Mouse (Mus musculus) stomach, postnatal 0 days (tissue): ENCODE measurements around the gene Vav3. TPM values are rescaled to one million over a fixed set of nuclear protein-coding genes. Genes with fewer than 3 reads are reported as not detected.
A peak's percentile ranks its signal among the peaks of the same experiment; 100 is the strongest.

Source experiments
- ATAC-seq: fragments of 200-750 bp; cut with Nextera tagmentation; 2 replicates; pipeline ENCODE4 v1.8.0; 2017; ENCODE audit not compliant: low FRiP score, low TSS enrichment
- DNase-seq: peaks from one replicate; pipeline ENCODE4 v3.0.0-alpha.2; 2016; ENCODE audit warnings: low spot score
- H3K27ac ChIP-seq: fragments of 300-500 bp; sonication (generic); replicated peaks from 2 replicates; pipeline ENCODE4 v1.5.1; 2014; ENCODE audit warnings: mild to moderate bottlenecking, control low read depth
- H3K27me3 ChIP-seq: fragments of 300-500 bp; sonication (generic); 2 replicates; pipeline ENCODE4 v1.6.1; 2014; ENCODE audit warnings: low read length; ENCODE audit not compliant: control insufficient read depth, insufficient read depth
- H3K36me3 ChIP-seq: fragments of 300-500 bp; sonication (generic); 2 replicates; pipeline ENCODE4 v1.6.1; 2014; ENCODE audit warnings: low read length, mixed read lengths; ENCODE audit not compliant: control insufficient read depth, insufficient read depth
- H3K4me1 ChIP-seq: fragments of 300-500 bp; sonication (generic); replicated peaks from 2 replicates; pipeline ENCODE4 v1.6.1; 2014; ENCODE audit warnings: antibody characterized with exemption; ENCODE audit not compliant: control insufficient read depth, insufficient read depth
- H3K4me2 ChIP-seq: fragments of 300-500 bp; sonication (generic); replicated peaks from 2 replicates; pipeline ENCODE4 v1.6.1; 2014; ENCODE audit warnings: low read depth, mild to moderate bottlenecking, control low read depth, moderate library complexity
- H3K4me3 ChIP-seq: fragments of 300-500 bp; sonication (generic); 2 replicates; pipeline ENCODE4 v1.5.1; 2014; ENCODE audit warnings: low read depth, low read length, control low read depth
- H3K9ac ChIP-seq: fragments of 300-500 bp; sonication (generic); 2 replicates; pipeline ENCODE4 v1.6.1; 2014; ENCODE audit warnings: mild to moderate bottlenecking, low read length, control low read depth, mixed read lengths
- H3K9me3 ChIP-seq: fragments of 300-500 bp; sonication (generic); 2 replicates; pipeline ENCODE4 v1.6.1; 2016; ENCODE audit warnings: low read length; ENCODE audit not compliant: control insufficient read depth
- CTCF ChIP-seq: IDR thresholded peaks from 2 replicates; pipeline ENCODE4 v1.5.1; 2016; ENCODE audit warnings: antibody characterized with exemption, low read depth, mild to moderate bottlenecking, moderate library complexity
- EP300 ChIP-seq: optimal IDR thresholded peaks from 2 replicates; pipeline ENCODE3; 2016; ENCODE audit warnings: antibody characterized with exemption
- WGBS: fragments of 180-500 bp; shearing (Covaris S2); extraction: QIAGEN DNeasy Blood & Tissue Kit; methylation state at CpG from one replicate; pipeline ENCODE4 v1.1.7; 2014; 5-methylcytosine and 5-hydroxymethylcytosine counted together
- polyA plus RNA-seq: library from polyadenylated mRNA; unstranded; fragments of >200 nt; fragmentation: Nextera tagmentation; extraction: Ambion mirVana; gene quantifications from 2 replicates; pipeline ENCODE4 v1.2.1, GENCODE M21; 2015

The Vav3 gene
- polyA plus RNA-seq, 1 experiment from 2014 or later = 20.2 TPM

GRCm38 (mm10) chr3:109522115-109522514 lies 181.7 kb downstream of the Vav3 start:
- ATAC-seq (no peak), DNase-seq (no peak)
- Histone ChIP-seq H3K9me3 (no peaks in the 10 kb centered on the region), H3K27ac (no peak overlapping the region), H3K4me2 (no peak overlapping the region), H3K36me3 (no peaks in the 10 kb centered on the region), H3K9ac (no peak overlapping the region), H3K4me1 (no peaks in the 10 kb centered on the region), H3K27me3 (no peaks in the 10 kb centered on the region), H3K4me3 (no peak overlapping the region)
- 62% methylated on average over 7 of the region's 7 CpGs for WGBS
- TF ChIP-seq CTCF (no peak), EP300 (no peak)

- no peak for ATAC-seq
- Histone ChIP-seq H3K9me3 (no peaks in the 10 kb centered on the region), H3K27me3 (no peaks in the 10 kb centered on the region), H3K36me3 (no peaks in the 10 kb centered on the region), H3K27ac (no peak overlapping the region), H3K9ac (no peak overlapping the region), H3K4me1 (no peaks in the 10 kb centered on the region), H3K4me3 (no peak overlapping the region), H3K4me2 (no peak overlapping the region)
- WGBS = 86% methylated on average over 12 of the region's 12 CpGs
- no peak for DNase-seq
- TF ChIP-seq CTCF (no peak), EP300 (no peak)
Measured at GRCm38 (mm10) chr3:109525825-109526224, 185.4 kb downstream of the Vav3 start.

- WGBS = 5% methylated on average over 4 of the region's 4 CpGs
- no peak overlapping the region for H3K9ac ChIP-seq
- no peak overlapping the region for H3K4me3 ChIP-seq
- no peaks in the 10 kb centered on the region for H3K4me1 ChIP-seq
- H3K9me3 ChIP-seq = no peaks in the 10 kb centered on the region
- H3K27ac ChIP-seq = no peak overlapping the region
- ATAC-seq = no peak; the same call in 1 of the 2 replicates
- H3K4me2 ChIP-seq = no peak overlapping the region
- no peaks in the 10 kb centered on the region for H3K36me3 ChIP-seq
- no peaks in the 10 kb centered on the region for H3K27me3 ChIP-seq
- peak; percentile 88 for TF ChIP-seq CTCF
- no peak for TF ChIP-seq EP300
- DNase-seq = peak; percentile 86
Measured at GRCm38 (mm10) chr3:109526246-109526645, 185.8 kb downstream of the Vav3 start.

- Histone ChIP-seq H3K36me3 (no peaks in the 10 kb centered on the region), H3K4me1 (no peaks in the 10 kb centered on the region), H3K4me2 (no peak overlapping the region), H3K27ac (no peak overlapping the region), H3K9ac (no peak overlapping the region), H3K27me3 (no peaks in the 10 kb centered on the region), H3K4me3 (no peak overlapping the region), H3K9me3 (no peaks in the 10 kb centered on the region)
- ATAC-seq (no peak), DNase-seq (no peak)
- WGBS = 48% methylated on average over 8 of the region's 8 CpGs
- no peak for TF ChIP-seq CTCF
- no peak for TF ChIP-seq EP300
Measured at GRCm38 (mm10) chr3:109526651-109527050, 186.2 kb downstream of the Vav3 start.

GRCm38 (mm10) chr3:109528688-109529087 lies 188.2 kb downstream of the Vav3 start:
- TF ChIP-seq CTCF = peak; percentile 54
- no peak for TF ChIP-seq EP300
- WGBS = 82% methylated on average over 4 of the region's 4 CpGs
- no peak overlapping the region for H3K9ac ChIP-seq
- ATAC-seq (no peak), DNase-seq (no peak)
- H3K4me1 ChIP-seq = no peaks in the 10 kb centered on the region
- no peaks in the 10 kb centered on the region for H3K9me3 ChIP-seq
- H3K36me3 ChIP-seq = no peaks in the 10 kb centered on the region
- no peaks in the 10 kb centered on the region for H3K27me3 ChIP-seq
- no peak overlapping the region for H3K4me3 ChIP-seq
- H3K4me2 ChIP-seq = no peak overlapping the region
- no peak overlapping the region for H3K27ac ChIP-seq

GRCm38 (mm10) chr3:109537686-109538085 lies 197.2 kb downstream of the Vav3 start:
- H3K36me3 ChIP-seq = no peaks in the 10 kb centered on the region
- ATAC-seq (no peak), DNase-seq (no peak)
- H3K9me3 ChIP-seq = no peaks in the 10 kb centered on the region
- no peak for TF ChIP-seq CTCF
- TF ChIP-seq EP300 = no peak
- no peak overlapping the region for H3K9ac ChIP-seq
- no peak overlapping the region for H3K4me2 ChIP-seq
- no peaks in the 10 kb centered on the region for H3K27me3 ChIP-seq
- H3K4me3 ChIP-seq = no peak overlapping the region
- WGBS = 46% methylated on average over 3 of the region's 3 CpGs
- no peaks in the 10 kb centered on the region for H3K4me1 ChIP-seq
- H3K27ac ChIP-seq = no peak overlapping the region
